Mouse (Mus musculus) cerebellum, adult 2 months (tissue): Measurements from ENCODE around the gene Olfr906.

ENCODE experiments used
- CTCF ChIP-seq: fragments of 200-500 bp; IDR thresholded peaks from 2 replicates; pipeline ENCODE4 v1.5.1; 2011; ENCODE audit warnings: low read depth, mild to moderate bottlenecking, control low read depth, low read length, moderate library complexity, borderline replicate concordance; ENCODE audit not compliant: insufficient read depth
- POLR2A ChIP-seq: fragments of 200-500 bp; IDR thresholded peaks from 2 replicates; pipeline ENCODE4 v1.6.1; 2011; ENCODE audit warnings: low read length, control low read depth, borderline replicate concordance; ENCODE audit not compliant: insufficient read depth

GRCm38 (mm10) chr9:38521280-38521679 is 34.4 kb downstream of the Olfr906 start, which contains the start of gene Olfr911-ps1:
- TF ChIP-seq CTCF (no peak), POLR2A (no peak)
